Mouse (Mus musculus): ENCODE results near the gene Rev3l.
A peak's percentile ranks its signal among the peaks of the same experiment; 100 is the strongest.
"Not testable (repeated sequence)": the region's sequence is repeated elsewhere in the genome, so short reads cannot be mapped to it uniquely, and the experiment has no call there.

The Rev3l gene

GRCm38 (mm10) chr10:39793295-39793694 is 61.4 kb downstream of the Rev3l start:
- no peak for DNase-seq

DNA sequence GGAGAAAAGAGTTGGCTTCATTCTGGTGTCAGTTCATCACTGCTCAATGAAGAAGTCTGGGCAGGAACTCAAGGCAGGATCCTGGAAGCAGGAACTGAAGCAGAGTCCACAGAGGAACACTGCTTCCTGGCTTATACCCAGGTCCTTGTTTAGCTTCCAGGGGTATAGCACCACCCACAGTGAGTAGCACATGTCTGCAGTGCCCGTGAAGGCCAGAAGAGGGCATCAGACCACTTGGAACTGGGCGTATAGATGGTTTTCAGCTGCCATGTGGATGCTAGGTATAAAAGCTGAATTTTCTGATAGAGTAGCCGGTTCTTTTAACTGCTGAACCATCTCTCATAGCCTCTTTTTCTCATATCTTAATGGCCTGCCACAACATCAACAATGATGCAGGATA is 79.6 kb downstream of the Rev3l start:
- DNase-seq: no peak

DNA sequence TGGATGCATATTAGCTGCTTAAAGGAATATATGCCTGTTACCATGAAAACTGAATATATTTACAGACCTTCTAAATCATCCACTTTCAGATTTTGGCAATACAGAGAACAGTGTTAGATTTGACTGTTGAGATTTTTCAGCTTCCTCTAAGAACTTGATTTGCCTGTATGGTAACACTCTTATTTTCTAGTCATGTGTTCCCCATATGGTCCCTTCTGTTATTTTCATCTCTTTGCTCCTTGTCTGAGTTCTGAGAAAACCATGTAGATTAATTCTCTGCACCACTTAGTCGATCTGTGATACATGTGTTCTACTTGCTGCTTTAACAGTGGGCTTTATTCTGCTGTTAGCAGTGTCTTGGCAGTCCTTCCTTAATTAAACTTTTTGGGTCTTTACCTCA is 110.7 kb downstream of the Rev3l start:
- no peak for DNase-seq

DNA sequence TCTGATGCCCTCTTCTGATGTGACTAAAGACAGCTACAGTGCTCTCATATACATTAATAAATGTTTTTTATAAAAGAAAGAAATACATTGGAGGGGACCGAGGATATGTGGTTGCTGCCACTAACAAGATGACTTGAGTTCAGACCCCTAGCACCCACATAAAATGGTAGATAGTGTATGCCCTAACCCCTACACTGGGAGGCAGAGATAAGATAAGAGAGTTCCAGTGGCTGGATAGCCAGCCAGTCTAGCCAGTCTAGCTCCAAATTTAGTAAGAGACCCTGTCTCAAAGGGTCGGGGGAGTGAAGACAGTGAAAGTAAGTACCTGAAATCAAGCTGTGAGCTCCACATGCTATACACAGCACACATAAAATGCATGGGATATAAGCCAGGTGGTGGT is 133.6 kb downstream of the Rev3l start:
- no peak for DNase-seq

GRCm38 (mm10) chr10:39888621-39889020 is 156.7 kb downstream of the Rev3l start:
- no peak for DNase-seq

GRCm38 (mm10) chr10:39893702-39894697 is 162.1 kb downstream of the Rev3l start:
- no peak for DNase-seq

GRCm38 (mm10) chr10:39896503-39896902 is 164.6 kb downstream of the Rev3l start:
- DNase-seq: no peak

DNA sequence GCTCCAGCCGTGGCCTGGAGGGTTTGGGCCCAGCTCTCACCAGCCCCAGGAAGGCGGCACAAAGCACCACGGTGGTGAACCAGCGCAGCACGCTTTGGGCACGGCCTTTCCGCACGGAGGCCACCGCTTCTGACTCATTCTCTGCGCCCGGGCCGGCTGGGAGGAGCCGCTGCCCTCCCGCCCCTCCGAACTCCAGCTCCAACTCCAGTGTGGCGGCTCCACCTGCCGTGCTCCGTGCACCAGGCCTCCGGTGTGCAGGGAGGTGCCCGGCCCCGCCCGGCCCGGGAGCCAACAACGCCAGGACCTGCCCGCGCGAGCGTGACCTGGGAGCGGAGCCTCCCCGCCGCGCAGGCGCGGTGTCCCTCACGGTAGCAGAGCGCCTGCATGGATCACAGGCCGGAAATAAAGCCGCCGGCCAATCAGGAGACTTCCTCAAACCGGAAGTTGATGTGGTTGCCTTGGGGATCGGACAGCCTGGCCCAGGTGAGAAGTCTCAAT is 167.0 kb downstream of the Rev3l start, which contains the start of gene Mfsd4b4:
Mfsd4b4 (minus strand) TSS at position 365 of the 498 bp plus-strand sequence.
- DNase-seq: peak; percentile 92

GRCm38 (mm10) chr10:39904191-39904590 is 172.3 kb downstream of the Rev3l start:
- DNase-seq: no peak

DNA sequence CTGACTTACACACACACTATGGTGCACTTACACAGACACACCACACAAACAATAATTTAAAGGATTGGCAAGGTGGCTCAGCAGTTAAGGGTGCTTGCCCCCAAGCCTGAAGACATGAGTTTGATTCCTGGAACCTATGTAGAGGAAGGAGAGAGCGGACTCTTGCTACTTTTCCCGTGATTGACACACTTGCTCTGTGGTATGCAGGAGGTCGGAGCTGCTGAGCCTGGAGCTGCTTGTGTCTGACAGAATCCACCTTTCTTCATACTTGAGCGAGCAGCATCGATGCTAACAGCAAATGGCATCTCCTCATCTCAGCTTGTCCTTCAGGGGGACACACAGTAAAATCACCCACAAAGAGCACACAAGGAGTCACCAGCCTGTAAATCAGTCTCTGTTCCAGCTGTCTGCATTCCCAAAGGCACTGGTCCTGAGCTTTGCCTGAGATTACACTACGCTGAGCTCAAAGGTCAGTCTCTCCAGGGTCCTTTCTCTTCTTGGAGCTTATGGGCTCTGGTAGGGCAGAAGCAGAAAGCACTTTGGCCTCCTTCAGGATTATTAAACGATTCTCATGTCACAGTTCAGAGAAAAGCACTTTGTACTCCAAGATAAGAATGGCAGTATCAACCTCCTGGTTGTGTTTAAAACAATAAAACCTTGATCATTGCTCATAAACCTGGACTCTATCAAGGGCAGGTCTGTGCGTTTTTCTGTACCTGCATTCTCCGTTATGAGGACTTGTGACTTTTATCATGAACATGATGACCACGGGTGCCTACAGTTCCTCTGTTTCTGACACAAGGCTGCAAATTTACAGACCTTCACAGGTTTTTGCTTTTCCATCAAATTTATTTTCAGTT is 175.1 kb downstream of the Rev3l start:
- DNase-seq: no peak

GRCm38 (mm10) chr10:39908768-39909441 is 177.0 kb downstream of the Rev3l start:
- DNase-seq: no peak

- no peak for DNase-seq
Observed at GRCm38 (mm10) chr10:39912616-39913015, 180.7 kb downstream of the Rev3l start.

DNA sequence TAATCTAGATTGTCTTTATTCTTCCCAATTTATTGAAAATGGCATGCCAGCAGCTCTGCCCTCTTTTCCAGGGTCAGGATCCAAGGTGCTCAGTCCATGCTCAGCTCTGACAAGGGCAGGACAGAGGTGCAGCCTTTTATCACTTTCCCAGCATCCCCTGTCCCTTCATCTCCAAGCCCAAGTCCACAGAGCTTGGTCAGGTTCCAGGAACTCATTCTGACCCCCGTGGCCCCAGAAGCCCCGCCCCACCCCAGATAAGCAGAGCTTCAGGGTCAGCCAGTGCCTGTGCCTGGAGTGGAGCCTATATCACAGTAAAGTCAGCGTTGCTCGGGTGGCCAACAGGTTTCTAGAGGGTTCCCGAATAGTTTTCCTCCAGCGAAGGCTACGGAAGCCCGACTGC is 192.6 kb downstream of the Rev3l start:
- DNase-seq: not testable (repeated sequence)
